Mouse (Mus musculus): ENCODE measurements around the gene C3. TPM values are rescaled to one million over a fixed set of nuclear protein-coding genes. Genes with fewer than 3 reads are reported as not detected.

The C3 gene
- polyA plus RNA-seq, 1 experiment from 2014 or later = 2.1 TPM

GRCm38 (mm10) chr17:57264972-57265945 is 37.3 kb upstream of the C3 start:
- H3K4me2 ChIP-seq (ENCODE audit: low read length) = no peak overlapping the region
- WGBS = 32% methylated on average over 21 of the region's 22 CpGs
- H3K9me3 ChIP-seq (ENCODE audit: control insufficient read depth, low read length) = no peaks in the 10 kb centered on the region
- peak; percentile 51 for ATAC-seq
- no peak overlapping the region for H3K4me3 ChIP-seq (ENCODE audit: low read length)
- no peaks in the 10 kb centered on the region for H3K27me3 ChIP-seq (replicated peaks; ENCODE audit: control insufficient read depth, insufficient read depth, low read length)
- H3K27ac ChIP-seq (ENCODE audit: low read depth, low read length) = no peak overlapping the region
- no peak overlapping the region for H3K9ac ChIP-seq (ENCODE audit: low read depth, low read length)
- H3K36me3 ChIP-seq (ENCODE audit: control insufficient read depth, insufficient read depth, low read length) = no peaks in the 10 kb centered on the region
- H3K4me1 ChIP-seq (ENCODE audit: control insufficient read depth, insufficient read depth, low read depth, low read length) = no peaks in the 10 kb centered on the region

GRCm38 (mm10) chr17:57264164-57264563 is 36.2 kb upstream of the C3 start:
- Histone ChIP-seq H3K9me3 (ENCODE audit: control insufficient read depth, low read length) (no peaks in the 10 kb centered on the region), H3K4me1 (ENCODE audit: control insufficient read depth, insufficient read depth, low read depth, low read length) (no peaks in the 10 kb centered on the region), H3K27ac (ENCODE audit: low read depth, low read length) (no peak overlapping the region), H3K4me2 (ENCODE audit: low read length) (no peak overlapping the region), H3K36me3 (ENCODE audit: control insufficient read depth, insufficient read depth, low read length) (no peaks in the 10 kb centered on the region), H3K9ac (ENCODE audit: low read depth, low read length) (no peak overlapping the region), H3K4me3 (ENCODE audit: low read length) (no peak overlapping the region), H3K27me3 (replicated peaks; ENCODE audit: control insufficient read depth, insufficient read depth, low read length) (no peaks in the 10 kb centered on the region)
- WGBS = 80% methylated on average over 2 of the region's 2 CpGs
- no peak for ATAC-seq

- Histone ChIP-seq H3K9ac (ENCODE audit: low read depth, low read length) (no peak overlapping the region), H3K4me3 (ENCODE audit: low read length) (no peak overlapping the region), H3K4me2 (ENCODE audit: low read length) (no peak overlapping the region), H3K9me3 (ENCODE audit: control insufficient read depth, low read length) (no peaks in the 10 kb centered on the region), H3K36me3 (ENCODE audit: control insufficient read depth, insufficient read depth, low read length) (no peaks in the 10 kb centered on the region), H3K27ac (ENCODE audit: low read depth, low read length) (no peak overlapping the region), H3K4me1 (ENCODE audit: control insufficient read depth, insufficient read depth, low read depth, low read length) (no peaks in the 10 kb centered on the region), H3K27me3 (replicated peaks; ENCODE audit: control insufficient read depth, insufficient read depth, low read length) (no peaks in the 10 kb centered on the region)
- no peak for ATAC-seq
- 91% methylated on average over 17 of the region's 17 CpGs for WGBS
Measured at GRCm38 (mm10) chr17:57262901-57263550, 35.1 kb upstream of the C3 start.

- WGBS = 44% methylated on average over 1 of the region's 1 CpGs
- Histone ChIP-seq H3K4me3 (ENCODE audit: low read length) (no peak overlapping the region), H3K9ac (ENCODE audit: low read depth, low read length) (no peak overlapping the region), H3K4me2 (ENCODE audit: low read length) (no peak overlapping the region), H3K9me3 (ENCODE audit: control insufficient read depth, low read length) (no peaks in the 10 kb centered on the region), H3K27ac (ENCODE audit: low read depth, low read length) (no peak overlapping the region), H3K4me1 (ENCODE audit: control insufficient read depth, insufficient read depth, low read depth, low read length) (no peaks in the 10 kb centered on the region), H3K27me3 (replicated peaks; ENCODE audit: control insufficient read depth, insufficient read depth, low read length) (no peaks in the 10 kb centered on the region), H3K36me3 (ENCODE audit: control insufficient read depth, insufficient read depth, low read length) (no peaks in the 10 kb centered on the region)
- ATAC-seq = no peak
Measured at GRCm38 (mm10) chr17:57261796-57262195, 33.9 kb upstream of the C3 start.

GRCm38 (mm10) chr17:57261286-57261685 is 33.4 kb upstream of the C3 start:
- Histone ChIP-seq H3K27ac (ENCODE audit: low read depth, low read length) (no peak overlapping the region), H3K4me2 (ENCODE audit: low read length) (no peak overlapping the region), H3K4me3 (ENCODE audit: low read length) (no peak overlapping the region), H3K27me3 (replicated peaks; ENCODE audit: control insufficient read depth, insufficient read depth, low read length) (no peaks in the 10 kb centered on the region), H3K4me1 (ENCODE audit: control insufficient read depth, insufficient read depth, low read depth, low read length) (no peaks in the 10 kb centered on the region), H3K9me3 (ENCODE audit: control insufficient read depth, low read length) (no peaks in the 10 kb centered on the region), H3K36me3 (ENCODE audit: control insufficient read depth, insufficient read depth, low read length) (no peaks in the 10 kb centered on the region), H3K9ac (ENCODE audit: low read depth, low read length) (no peak overlapping the region)
- ATAC-seq = no peak
- WGBS = 92% methylated on average over 4 of the region's 4 CpGs

GRCm38 (mm10) chr17:57260351-57260750 is 32.4 kb upstream of the C3 start:
- H3K36me3 ChIP-seq (ENCODE audit: control insufficient read depth, insufficient read depth, low read length) = no peaks in the 10 kb centered on the region
- H3K27me3 ChIP-seq (replicated peaks; ENCODE audit: control insufficient read depth, insufficient read depth, low read length) = no peaks in the 10 kb centered on the region
- H3K9me3 ChIP-seq (ENCODE audit: control insufficient read depth, low read length) = no peaks in the 10 kb centered on the region
- no peak for ATAC-seq
- H3K4me1 ChIP-seq (ENCODE audit: control insufficient read depth, insufficient read depth, low read depth, low read length) = no peaks in the 10 kb centered on the region
- no peak overlapping the region for H3K9ac ChIP-seq (ENCODE audit: low read depth, low read length)
- H3K27ac ChIP-seq (ENCODE audit: low read depth, low read length) = no peak overlapping the region
- H3K4me2 ChIP-seq (ENCODE audit: low read length) = no peak overlapping the region
- H3K4me3 ChIP-seq (ENCODE audit: low read length) = no peak overlapping the region
- WGBS = 93% methylated on average over 9 of the region's 9 CpGs

- 94% methylated on average over 8 of the region's 8 CpGs for WGBS
- Histone ChIP-seq H3K9me3 (ENCODE audit: control insufficient read depth, low read length) (no peaks in the 10 kb centered on the region), H3K36me3 (ENCODE audit: control insufficient read depth, insufficient read depth, low read length) (no peaks in the 10 kb centered on the region), H3K27ac (ENCODE audit: low read depth, low read length) (no peak overlapping the region), H3K4me1 (ENCODE audit: control insufficient read depth, insufficient read depth, low read depth, low read length) (no peaks in the 10 kb centered on the region), H3K4me3 (ENCODE audit: low read length) (no peak overlapping the region), H3K4me2 (ENCODE audit: low read length) (no peak overlapping the region), H3K9ac (ENCODE audit: low read depth, low read length) (no peak overlapping the region), H3K27me3 (replicated peaks; ENCODE audit: control insufficient read depth, insufficient read depth, low read length) (no peaks in the 10 kb centered on the region)
- ATAC-seq = no peak
Measured at GRCm38 (mm10) chr17:57259742-57260141, 31.8 kb upstream of the C3 start.

- H3K9ac ChIP-seq (ENCODE audit: low read depth, low read length) = no peak overlapping the region
- H3K4me1 ChIP-seq (ENCODE audit: control insufficient read depth, insufficient read depth, low read depth, low read length) = no peaks in the 10 kb centered on the region
- no peak overlapping the region for H3K27ac ChIP-seq (ENCODE audit: low read depth, low read length)
- WGBS = 94% methylated on average over 3 of the region's 3 CpGs
- H3K27me3 ChIP-seq (replicated peaks; ENCODE audit: control insufficient read depth, insufficient read depth, low read length) = no peaks in the 10 kb centered on the region
- H3K9me3 ChIP-seq (ENCODE audit: control insufficient read depth, low read length) = no peaks in the 10 kb centered on the region
- peaks cover 2% of the 10 kb centered on the region; the same call in 1 of the 2 replicates for H3K36me3 ChIP-seq (ENCODE audit: control insufficient read depth, insufficient read depth, low read length)
- H3K4me2 ChIP-seq (ENCODE audit: low read length) = no peak overlapping the region
- H3K4me3 ChIP-seq (ENCODE audit: low read length) = no peak overlapping the region
- no peak for ATAC-seq
Measured at GRCm38 (mm10) chr17:57258191-57258590, 30.3 kb upstream of the C3 start.

GRCm38 (mm10) chr17:57256921-57257485 is 29.1 kb upstream of the C3 start:
- Histone ChIP-seq H3K27ac (ENCODE audit: low read depth, low read length) (no peak overlapping the region), H3K4me3 (ENCODE audit: low read length) (no peak overlapping the region), H3K27me3 (replicated peaks; ENCODE audit: control insufficient read depth, insufficient read depth, low read length) (no peaks in the 10 kb centered on the region), H3K36me3 (ENCODE audit: control insufficient read depth, insufficient read depth, low read length) (peaks cover 2% of the 10 kb centered on the region; the same call in 1 of the 2 replicates), H3K9ac (ENCODE audit: low read depth, low read length) (no peak overlapping the region), H3K9me3 (ENCODE audit: control insufficient read depth, low read length) (no peaks in the 10 kb centered on the region), H3K4me2 (ENCODE audit: low read length) (no peak overlapping the region), H3K4me1 (ENCODE audit: control insufficient read depth, insufficient read depth, low read depth, low read length) (no peaks in the 10 kb centered on the region)
- ATAC-seq = no peak
- WGBS = 96% methylated on average over 22 of the region's 22 CpGs
